27 mouse cellular contexts compared by ENCODE assay signal in the genomic region with DNA sequence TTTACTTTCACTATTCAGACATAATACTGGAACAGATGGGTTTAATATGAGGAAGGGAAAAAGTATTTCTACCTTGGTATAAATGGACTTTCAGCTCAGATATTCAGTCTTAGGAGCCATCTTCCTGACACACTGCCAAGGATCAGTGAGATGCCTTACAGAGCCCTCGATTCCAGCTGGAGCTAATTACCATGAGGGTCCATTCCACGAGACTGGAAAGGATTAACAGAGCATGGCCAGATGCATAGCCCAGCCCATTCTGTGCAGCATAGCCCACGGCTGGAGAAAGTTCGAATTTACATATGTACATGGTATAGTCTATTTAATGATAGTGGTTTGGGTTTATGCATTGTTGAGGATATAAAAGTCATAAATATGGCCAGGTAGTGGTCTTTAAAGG.
A peak's percentile ranks its signal among the peaks of the same experiment; 100 is the strongest.
DNase-seq lines count a peak whose midpoint lies in the region; ATAC-seq lines count a peak whose summit lies in the region.
"Had no signal": no experiment of that assay in that cellular context is flagged by ENCODE, and none has a peak within 500 bp of the region (broad histone marks: within the 10 kb centered on the region; RNA-seq: fewer than 3 reads in every experiment).

No protein-coding gene starts in this region.

- no peaks in the 10 kb centered on the region for H3K27me3 ChIP-seq in hindbrain, embryonic 12.5 days
- H3K27me3 ChIP-seq in hindbrain, embryonic 16.5 days (replicated peaks; ENCODE audit: control insufficient read depth, insufficient read depth, low read length) = no peaks in the 10 kb centered on the region
- no peaks in the 10 kb centered on the region for H3K27me3 ChIP-seq in embryonic facial prominence, embryonic 14.5 days (replicated peaks; ENCODE audit: control insufficient read depth, insufficient read depth, low read length)
- H3K27me3 ChIP-seq in limb, embryonic 12.5 days = no peaks in the 10 kb centered on the region
- H3K27me3 ChIP-seq: heart, embryonic 15.5 days; hindbrain, embryonic 15.5 days; neural tube, embryonic 13.5 days had no signal

- no peak overlapping the region for H3K4me3 ChIP-seq in hindbrain, embryonic 12.5 days
- no peak overlapping the region for H3K4me3 ChIP-seq in hindbrain, embryonic 16.5 days (ENCODE audit: low read length)
- H3K4me3 ChIP-seq in embryonic facial prominence, embryonic 14.5 days (ENCODE audit: low read depth, low read length) = no peak overlapping the region
- H3K4me3 ChIP-seq in limb, embryonic 12.5 days (replicated peaks) = no peak overlapping the region
- H3K4me3 ChIP-seq: heart, embryonic 15.5 days; hindbrain, embryonic 15.5 days; layer of hippocampus, adult 2 months; myocyte; neural tube, embryonic 13.5 days had no signal

- H3K9me3 ChIP-seq in hindbrain, embryonic 12.5 days (replicated peaks) = 0 out of 2 replicates have a peak, but pooled peaks cover 3% of the 10 kb centered on the region
- no peaks in the 10 kb centered on the region for H3K9me3 ChIP-seq in hindbrain, embryonic 16.5 days (ENCODE audit: control insufficient read depth, low read length)
- H3K9me3 ChIP-seq in embryonic facial prominence, embryonic 14.5 days (ENCODE audit: control insufficient read depth, low read length) = no peaks in the 10 kb centered on the region
- H3K9me3 ChIP-seq in limb, embryonic 12.5 days = peaks cover 8% of the 10 kb centered on the region; the same call in 1 of the 2 replicates
- H3K9me3 ChIP-seq: heart, embryonic 15.5 days; hindbrain, embryonic 15.5 days; neural tube, embryonic 13.5 days had no signal

- peaks cover 14% of the 10 kb centered on the region; the same call in 1 of the 2 replicates for H3K4me1 ChIP-seq in hindbrain, embryonic 12.5 days
- peaks cover 7% of the 10 kb centered on the region for H3K4me1 ChIP-seq in hindbrain, embryonic 16.5 days (ENCODE audit: control insufficient read depth, insufficient read depth, low read depth, low read length)
- H3K4me1 ChIP-seq in embryonic facial prominence, embryonic 14.5 days (ENCODE audit: control insufficient read depth, insufficient read depth, low read length) = peaks cover 24% of the 10 kb centered on the region
- H3K4me1 ChIP-seq in limb, embryonic 12.5 days (replicated peaks) = peaks cover 32% of the 10 kb centered on the region

- H3K36me3 ChIP-seq in hindbrain, embryonic 12.5 days = no peaks in the 10 kb centered on the region
- no peaks in the 10 kb centered on the region for H3K36me3 ChIP-seq in hindbrain, embryonic 16.5 days (ENCODE audit: control insufficient read depth, insufficient read depth, low read length)
- no peaks in the 10 kb centered on the region for H3K36me3 ChIP-seq in embryonic facial prominence, embryonic 14.5 days (ENCODE audit: control insufficient read depth, insufficient read depth, low read length)
- no peaks in the 10 kb centered on the region for H3K36me3 ChIP-seq in limb, embryonic 12.5 days
- H3K36me3 ChIP-seq: heart, embryonic 15.5 days; hindbrain, embryonic 15.5 days; neural tube, embryonic 13.5 days had no signal

- no peak for ATAC-seq in hindbrain, embryonic 12.5 days (ENCODE audit: low FRiP score)
- ATAC-seq in hindbrain, embryonic 16.5 days = no peak
- 0 out of 2 replicates have a peak, but pooled peaks have one; percentile 55 for ATAC-seq in embryonic facial prominence, embryonic 14.5 days (ENCODE audit: low read depth)
- ATAC-seq in limb, embryonic 12.5 days (ENCODE audit: insufficient number of reproducible peaks, insufficient read depth, low FRiP score, low TSS enrichment, low read depth) = 0 out of 2 replicates have a peak, but pooled peaks have one; percentile 5
- ATAC-seq: forebrain, embryonic 14.5 days; intestine, embryonic 16.5 days; midbrain, embryonic 16.5 days had no signal

- DNase-seq in embryo, embryonic 11 days = peak; percentile 71
- DNase-seq in embryonic facial prominence, embryonic 14.5 days (ENCODE audit: low spot score) = peak; percentile 80
- DNase-seq in yolk sac, embryonic 10.5 days (ENCODE audit: low spot score) = no peak
- no peak for DNase-seq in heart, adult 18-20 months
- DNase-seq in urinary bladder, adult 2 months (ENCODE audit: low spot score) = no peak
- DNase-seq: adrenal gland, postnatal 36 days; cerebellum, adult 11 months; cerebellum, postnatal 10 days; heart, postnatal 36 days; kidney, adult 9 months; kidney, postnatal 14 days; liver; lung, postnatal 4 days; right cerebral cortex, adult 18-20 months; right cerebral cortex, postnatal 4 days; thymus, postnatal 36 days had no signal

- peak overlapping the region; percentile 7; the same call in 1 of the 2 replicates for H3K27ac ChIP-seq in hindbrain, embryonic 12.5 days
- no peak overlapping the region for H3K27ac ChIP-seq in hindbrain, embryonic 16.5 days (ENCODE audit: low read depth, low read length)
- peak overlapping the region; percentile 63; the same call in 1 of the 2 replicates for H3K27ac ChIP-seq in embryonic facial prominence, embryonic 14.5 days (replicated peaks; ENCODE audit: low read depth, low read length)
- H3K27ac ChIP-seq in limb, embryonic 12.5 days = peak overlapping the region; percentile 76
- H3K27ac ChIP-seq: heart, embryonic 15.5 days; hindbrain, embryonic 15.5 days; layer of hippocampus, adult 2 months; neural tube, embryonic 13.5 days had no signal

- H3K4me2 ChIP-seq in hindbrain, embryonic 12.5 days (replicated peaks) = no peak overlapping the region
- no peak overlapping the region for H3K4me2 ChIP-seq in hindbrain, embryonic 16.5 days (ENCODE audit: low read length)
- H3K4me2 ChIP-seq in embryonic facial prominence, embryonic 14.5 days (ENCODE audit: low read depth, low read length) = no peak overlapping the region
- no peak overlapping the region for H3K4me2 ChIP-seq in limb, embryonic 12.5 days
- H3K4me2 ChIP-seq: heart, embryonic 15.5 days; hindbrain, embryonic 15.5 days; neural tube, embryonic 13.5 days had no signal

- H3K9ac ChIP-seq in hindbrain, embryonic 12.5 days = no peak overlapping the region
- no peak overlapping the region for H3K9ac ChIP-seq in hindbrain, embryonic 16.5 days (ENCODE audit: low read depth, low read length)
- H3K9ac ChIP-seq in embryonic facial prominence, embryonic 14.5 days (ENCODE audit: low read depth, low read length) = no peak overlapping the region
- no peak overlapping the region for H3K9ac ChIP-seq in limb, embryonic 12.5 days (replicated peaks)
- H3K9ac ChIP-seq: heart, embryonic 15.5 days; hindbrain, embryonic 15.5 days; neural tube, embryonic 13.5 days had no signal

- WGBS in hindbrain, embryonic 12.5 days = 41% methylated on average over 4 of the region's 4 CpGs
- 42% methylated on average over 4 of the region's 4 CpGs for WGBS in hindbrain, embryonic 16.5 days
- WGBS in embryonic facial prominence, embryonic 14.5 days = 21% methylated on average over 4 of the region's 4 CpGs
- 20% methylated on average over 4 of the region's 4 CpGs for WGBS in limb, embryonic 12.5 days

Comparison
In these comparisons a context has a peak if more than half of its experiments do, and no peak if none do; other contexts are left out.
1. ATAC-seq: peak in embryonic facial prominence, embryonic 14.5 days (single experiment) and limb, embryonic 12.5 days (single experiment); none in hindbrain, embryonic 12.5 days (single experiment) and hindbrain, embryonic 16.5 days (single experiment).
2. DNase-seq: peak in embryo, embryonic 11 days (single experiment) and embryonic facial prominence, embryonic 14.5 days (single experiment); none in yolk sac, embryonic 10.5 days (single experiment), heart, adult 18-20 months (0 of 2) and urinary bladder, adult 2 months (single experiment).